Mouse (Mus musculus) megakaryocyte, embryonic 14.5 days (primary cell): ENCODE data around the gene Ero1lb.

Experiments
- FLI1 ChIP-seq: IDR thresholded peaks from 2 replicates; pipeline ENCODE4 v1.6.1; 2012; ENCODE audit warnings: low read length, inconsistent platforms, mixed read lengths
- GATA1 ChIP-seq: IDR thresholded peaks from 3 replicates; pipeline ENCODE4 v1.6.1; 2012; ENCODE audit warnings: mixed read lengths, low read length, inconsistent platforms, borderline replicate concordance

DNA sequence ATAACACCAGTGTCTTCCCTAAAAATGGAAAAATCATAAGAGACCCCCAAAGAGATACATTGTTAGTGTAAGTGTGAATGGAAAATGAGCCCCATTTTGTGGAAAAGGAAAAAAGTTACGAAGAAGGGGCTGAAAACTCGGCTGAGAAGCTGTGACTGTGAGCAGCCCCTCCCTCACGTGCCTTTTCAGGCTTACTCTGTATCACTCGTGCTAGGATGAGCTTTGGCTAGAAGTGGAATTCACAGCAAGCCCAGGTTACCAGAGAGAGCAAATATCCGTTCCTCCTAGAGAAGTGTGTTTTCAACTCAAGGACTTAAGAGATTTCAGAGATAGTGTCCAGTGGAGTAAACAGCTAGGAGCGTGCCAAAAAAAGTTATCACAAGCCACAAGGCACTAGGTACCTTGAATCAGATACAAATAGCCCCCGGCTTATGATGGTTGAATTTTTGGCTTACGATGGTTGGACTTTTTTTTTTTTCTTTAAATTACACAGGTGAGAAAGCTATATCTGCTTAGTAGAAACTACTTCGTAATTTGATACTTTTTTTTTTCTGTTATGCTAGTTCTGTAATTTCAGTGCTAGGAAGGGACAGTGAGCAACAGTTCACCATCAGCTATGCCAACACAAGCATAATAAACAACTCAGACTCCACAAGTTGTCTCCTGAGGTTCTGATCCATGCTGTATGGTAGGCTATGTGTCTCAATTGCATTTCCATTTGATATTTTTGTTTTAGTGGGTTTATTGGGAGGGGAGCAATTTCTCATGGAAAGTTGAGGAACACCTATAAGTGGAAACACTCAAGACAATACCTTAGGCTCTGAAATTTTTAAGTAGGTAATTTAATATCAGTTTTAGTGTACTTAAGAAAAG, 3.2 kb downstream of the Ero1lb start:
- TF ChIP-seq GATA1: no peak
- no peak for TF ChIP-seq FLI1
